Mouse (Mus musculus) MEL (cell line): Measurements from ENCODE around the gene Zfpl1. TPM values are rescaled to one million over a fixed set of nuclear protein-coding genes. Genes with fewer than 3 reads are reported as not detected.

Source experiments
- DNase-seq: peaks from one replicate; pipeline ENCODE4 v3.0.0; 2011; ENCODE audit warnings: low read depth, low spot score
- H3K27ac ChIP-seq: 2 replicates; pipeline ENCODE4 v1.5.1; 2012; ENCODE audit warnings: low read depth, mild to moderate bottlenecking, control low read depth, low read length, moderate library complexity; ENCODE audit not compliant: control insufficient read depth
- H3K27me3 ChIP-seq, 2 experiments: fragments of 150-350 bp in 1 of 2; sonication (generic) in 1 of 2; 2 replicates each; pipeline ENCODE4 v1.6.1; 2012; ENCODE audit warnings: low read length in 2 of 2, mild to moderate bottlenecking in 2 of 2, improper control_type of control experiment in 1 of 2, moderate library complexity in 1 of 2; ENCODE audit not compliant: insufficient read depth in 2 of 2, control insufficient read depth in 1 of 2
- H3K36me3 ChIP-seq, 2 experiments: 2 replicates each; pipeline ENCODE4 v1.6.1; 2012 to 2014; ENCODE audit warnings: low read length in 2 of 2, improper control_type of control experiment in 1 of 2, inconsistent platforms in 1 of 2, mild to moderate bottlenecking in 1 of 2; ENCODE audit not compliant: insufficient read depth in 2 of 2, control insufficient read depth in 1 of 2
- H3K4me1 ChIP-seq, 2 experiments: fragments of 150-350 bp in 1 of 2; sonication (generic) in 1 of 2; 2 replicates each; pipeline ENCODE4 v1.6.1; 2012; ENCODE audit warnings: low read length in 2 of 2, improper control_type of control experiment in 1 of 2, mild to moderate bottlenecking in 1 of 2; ENCODE audit not compliant: insufficient read depth in 2 of 2, control insufficient read depth in 1 of 2
- H3K4me3 ChIP-seq, 2 experiments: fragments of 150-350 bp in 1 of 2; sonication (generic) in 1 of 2; 2 replicates each; pipeline ENCODE4 v1.5.1; 2012; ENCODE audit warnings: low read depth in 2 of 2, low read length in 2 of 2, mild to moderate bottlenecking in 2 of 2, moderate library complexity in 2 of 2, control low read depth in 1 of 2, improper control_type of control experiment in 1 of 2; ENCODE audit not compliant: control insufficient read depth in 1 of 2, insufficient read depth in 1 of 2
- H3K79me2 ChIP-seq: 2 replicates; pipeline ENCODE4 v1.6.1; 2012; ENCODE audit warnings: mild to moderate bottlenecking, low read length, moderate library complexity; ENCODE audit not compliant: control insufficient read depth, poor library complexity, insufficient read depth
- H3K9ac ChIP-seq: 2 replicates; pipeline ENCODE4 v1.6.1; 2012; ENCODE audit warnings: low read depth, mild to moderate bottlenecking, control low read depth, low read length, moderate library complexity; ENCODE audit not compliant: control insufficient read depth, poor library complexity, severe bottlenecking
- H3K9me3 ChIP-seq: fragments of 150-350 bp; sonication (generic); replicated peaks from 2 replicates; pipeline ENCODE4 v1.6.1; 2012; ENCODE audit warnings: mild to moderate bottlenecking, low read length, improper control_type of control experiment, moderate library complexity; ENCODE audit not compliant: insufficient read depth
- BHLHE40 ChIP-seq: IDR thresholded peaks from 2 replicates; pipeline ENCODE4 v1.6.1; 2012; ENCODE audit warnings: low read depth, mild to moderate bottlenecking, inconsistent platforms, low read length, improper control_type of control experiment, borderline replicate concordance
- CHD1 ChIP-seq: IDR thresholded peaks from 2 replicates; pipeline ENCODE4 v1.6.1; 2012; ENCODE audit warnings: low read depth, mild to moderate bottlenecking, inconsistent platforms, low read length, improper control_type of control experiment
- CHD2 ChIP-seq: IDR thresholded peaks from 2 replicates; pipeline ENCODE4 v1.6.1; 2011; ENCODE audit warnings: low read length, improper control_type of control experiment
- CTCF ChIP-seq, 3 experiments: IDR thresholded peaks in 2 of 3; conservative IDR thresholded peaks in 1 of 3; 2 replicates each; pipeline ENCODE4 v1.5.1; 2011 to 2012; ENCODE audit warnings: low read length in 3 of 3, low read depth in 2 of 3, mild to moderate bottlenecking in 2 of 3, improper control_type of control experiment in 1 of 3, inconsistent platforms in 1 of 3, mixed read lengths in 1 of 3, moderate library complexity in 1 of 3; ENCODE audit not compliant: control insufficient read depth in 1 of 3, insufficient read depth in 1 of 3, poor library complexity in 1 of 3, severe bottlenecking in 1 of 3
- E2F4 ChIP-seq: IDR thresholded peaks from 2 replicates; pipeline ENCODE4 v1.6.1; 2011; ENCODE audit warnings: low read depth, low read length, improper control_type of control experiment, borderline replicate concordance
- ELF1 ChIP-seq: IDR thresholded peaks from 2 replicates; pipeline ENCODE4 v1.6.1; 2014; ENCODE audit warnings: low read depth, mild to moderate bottlenecking, inconsistent platforms, low read length, improper control_type of control experiment, moderate library complexity
- EP300 ChIP-seq, 2 experiments: IDR thresholded peaks; 2 replicates each; pipeline ENCODE4 v1.6.1; 2011; ENCODE audit warnings: improper control_type of control experiment in 2 of 2, low read length in 2 of 2, low read depth in 1 of 2, mild to moderate bottlenecking in 1 of 2
- GABPA ChIP-seq: IDR thresholded peaks from 2 replicates; pipeline ENCODE4 v1.6.1; 2012; ENCODE audit warnings: low read depth, mild to moderate bottlenecking, inconsistent platforms, low read length, improper control_type of control experiment, moderate library complexity
- HCFC1 ChIP-seq: IDR thresholded peaks from 2 replicates; pipeline ENCODE4 v1.6.1; 2012; ENCODE audit warnings: low read depth, mild to moderate bottlenecking, inconsistent platforms, low read length, improper control_type of control experiment, moderate library complexity
- JUND ChIP-seq: IDR thresholded peaks from 2 replicates; pipeline ENCODE4 v1.6.1; 2011; ENCODE audit warnings: low read depth, mild to moderate bottlenecking, improper control_type of control experiment, low read length
- KAT2A ChIP-seq: conservative IDR thresholded peaks from 2 replicates; pipeline ENCODE4 v1.6.1; 2012; ENCODE audit warnings: low read depth, low read length, improper control_type of control experiment, inconsistent platforms
- MAFK ChIP-seq: IDR thresholded peaks from 2 replicates; pipeline ENCODE4 v1.6.1; 2011; ENCODE audit warnings: low read depth, mild to moderate bottlenecking, low read length, improper control_type of control experiment, borderline replicate concordance
- MAX ChIP-seq: IDR thresholded peaks from 2 replicates; pipeline ENCODE4 v1.6.1; 2011; ENCODE audit warnings: low read length, improper control_type of control experiment
- MAZ ChIP-seq: IDR thresholded peaks from 2 replicates; pipeline ENCODE4 v1.6.1; 2012; ENCODE audit warnings: low read depth, mild to moderate bottlenecking, inconsistent platforms, low read length, improper control_type of control experiment
- MEF2A ChIP-seq: IDR thresholded peaks from 2 replicates; pipeline ENCODE4 v1.6.1; 2014; ENCODE audit warnings: low read depth, mild to moderate bottlenecking, inconsistent platforms, low read length, improper control_type of control experiment; ENCODE audit not compliant: poor library complexity, insufficient replicate concordance, severe bottlenecking; ENCODE audit errors: extremely low read depth
- MXI1 ChIP-seq: IDR thresholded peaks from 2 replicates; pipeline ENCODE4 v1.6.1; 2011; ENCODE audit warnings: mild to moderate bottlenecking, low read depth, low read length, improper control_type of control experiment
- MYB ChIP-seq: IDR thresholded peaks from 2 replicates; pipeline ENCODE4 v1.6.1; 2011; ENCODE audit warnings: mild to moderate bottlenecking, low read depth, low read length, improper control_type of control experiment
- NRF1 ChIP-seq: IDR thresholded peaks from 2 replicates; pipeline ENCODE4 v1.6.1; 2014; ENCODE audit warnings: low read depth, mild to moderate bottlenecking, inconsistent platforms, low read length, improper control_type of control experiment, moderate library complexity; ENCODE audit not compliant: poor library complexity, insufficient read depth, severe bottlenecking
- POLR2AphosphoS2 ChIP-seq: IDR thresholded peaks from 2 replicates; pipeline ENCODE4 v1.6.1; 2011; ENCODE audit warnings: low read length, improper control_type of control experiment
- RAD21 ChIP-seq: IDR thresholded peaks from 2 replicates; pipeline ENCODE4 v1.6.1; 2011; ENCODE audit warnings: mild to moderate bottlenecking, low read depth, low read length, improper control_type of control experiment
- SIN3A ChIP-seq: IDR thresholded peaks from 2 replicates; pipeline ENCODE4 v1.6.1; 2012; ENCODE audit warnings: low read length, improper control_type of control experiment, inconsistent platforms
- SMC3 ChIP-seq: IDR thresholded peaks from 2 replicates; pipeline ENCODE4 v1.6.1; 2011; ENCODE audit warnings: low read depth, low read length, improper control_type of control experiment
- TAL1 ChIP-seq: IDR thresholded peaks from 2 replicates; pipeline ENCODE4 v1.6.1; 2012; ENCODE audit warnings: mild to moderate bottlenecking, inconsistent platforms, low read length, moderate library complexity, mixed read lengths
- TBP ChIP-seq: IDR thresholded peaks from 2 replicates; pipeline ENCODE4 v1.8.0; 2011; ENCODE audit warnings: low read depth, low read length, improper control_type of control experiment
- UBTF ChIP-seq: IDR thresholded peaks from 2 replicates; pipeline ENCODE4 v1.6.1; 2012; ENCODE audit warnings: low read depth, mild to moderate bottlenecking, inconsistent platforms, low read length, improper control_type of control experiment, moderate library complexity, borderline replicate concordance; ENCODE audit not compliant: insufficient read depth
- USF2 ChIP-seq, 2 experiments: IDR thresholded peaks; 2 replicates each; pipeline ENCODE4 v1.6.1; 2011 to 2012; ENCODE audit warnings: improper control_type of control experiment in 2 of 2, low read length in 2 of 2, borderline replicate concordance in 1 of 2, inconsistent platforms in 1 of 2, low read depth in 1 of 2, mild to moderate bottlenecking in 1 of 2; ENCODE audit not compliant: insufficient read depth in 1 of 2
- ZKSCAN1 ChIP-seq: IDR thresholded peaks from 2 replicates; pipeline ENCODE4 v1.6.1; 2012; ENCODE audit warnings: low read depth, mild to moderate bottlenecking, inconsistent platforms, low read length, improper control_type of control experiment, moderate library complexity
- ZMIZ1 ChIP-seq: IDR thresholded peaks from 2 replicates; pipeline ENCODE4 v1.6.1; 2012; ENCODE audit warnings: low read depth, mild to moderate bottlenecking, inconsistent platforms, low read length, improper control_type of control experiment, moderate library complexity
- polyA plus RNA-seq, 2 experiments: library from polyadenylated mRNA; stranded (reverse) in 1 of 2; unstranded in 1 of 2; fragments of >175 nt in 1 of 2; fragments of >200 nt in 1 of 2; gene quantifications; 2 replicates each; pipeline versions ENCODE4 v1.2.1 to v1.2.4; 2012; ENCODE audit warnings: low replicate concordance in 2 of 2, low read depth in 1 of 2; ENCODE audit not compliant: insufficient read length in 2 of 2, insufficient read depth in 1 of 2, missing spikeins in 1 of 2
- total RNA-seq: library from RNA; depleted of rRNA; stranded (reverse); fragments of 300-350 nt; gene quantifications from 2 replicates; pipeline ENCODE4 v1.2.3, GENCODE M21; 2012

The Zfpl1 gene
- total and polyA plus RNA-seq, 3 experiments = 40.1 to 56.4 TPM; not detected in 1

DNA sequence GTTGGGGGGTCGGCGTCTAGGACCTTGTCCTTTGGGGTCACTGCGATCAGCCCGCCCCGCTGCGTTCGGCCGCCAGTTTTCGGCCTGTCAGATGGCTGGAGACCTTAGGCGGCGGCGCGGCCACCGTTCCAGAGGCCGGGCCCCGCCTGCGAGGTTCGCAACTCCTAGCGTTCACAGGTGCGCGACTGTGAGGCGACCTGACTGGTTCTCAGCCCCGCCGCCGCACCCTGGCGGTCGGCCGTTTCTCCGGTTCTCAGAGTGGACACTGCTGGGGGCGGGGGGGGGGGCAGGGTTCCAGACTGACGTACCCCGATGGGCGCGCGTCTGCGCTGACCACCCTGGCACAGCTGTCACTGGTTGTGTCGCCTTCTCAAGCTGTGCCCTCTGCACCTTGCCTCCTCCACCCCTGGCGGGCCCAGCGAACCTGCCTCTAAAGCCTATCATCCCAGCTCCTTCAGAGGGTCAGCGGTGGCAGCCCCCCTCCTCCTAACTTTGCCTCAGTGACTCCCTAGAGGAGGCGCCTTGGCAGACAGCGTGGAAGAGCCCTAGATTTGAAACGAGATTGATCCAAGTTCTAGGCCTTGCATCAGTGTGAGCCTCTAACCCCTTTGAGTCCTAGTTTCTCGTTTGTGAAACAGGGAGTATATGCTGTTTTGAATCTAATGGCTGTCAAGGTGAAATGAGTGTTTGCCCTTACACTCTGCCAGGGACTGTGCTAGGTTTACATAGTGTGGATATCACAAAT is 37.4 kb downstream of the Zfpl1 start:
- DNase-seq = peak; percentile 37
- Histone ChIP-seq H3K27ac (peak overlapping the region; percentile 90), H3K4me1 (peaks cover 3 to 23% of the 10 kb centered on the region in 2 experiments; a peak in 3 of 4 replicates), H3K4me3 (peak overlapping the region; percentile 61 to 81), H3K27me3 (no peaks in the 10 kb centered on the region), H3K79me2 (peaks cover 23% of the 10 kb centered on the region), H3K36me3 (peaks cover 5 to 12% of the 10 kb centered on the region in 2 experiments; a peak in 2 of 4 replicates), H3K9me3 (no peaks in the 10 kb centered on the region), H3K9ac (peak overlapping the region; percentile 73)
- 0 out of 2 replicates have a peak, but pooled peaks have one; percentile 14 for TF ChIP-seq MAX
- no peak for TF ChIP-seq KAT2A
- no peak for TF ChIP-seq BHLHE40
- TF ChIP-seq NRF1 = no peak
- TF ChIP-seq MXI1 = no peak
- TF ChIP-seq MYB = no peak
- TF ChIP-seq MAZ = no peak
- TF ChIP-seq UBTF = no peak
- TF ChIP-seq E2F4 = no peak
- TF ChIP-seq POLR2AphosphoS2 = peak; percentile 45; the same call in 1 of the 2 replicates
- no peak for TF ChIP-seq CHD2
- TF ChIP-seq USF2 (IDR thresholded peaks at IDR 0.05; ENCODE audit: borderline replicate concordance in 1 of 2, insufficient read depth in 1 of 2, low read depth in 1 of 2, low read length in 2 of 2) = no peak
- TF ChIP-seq SMC3 = no peak
- no peak for TF ChIP-seq CTCF (IDR thresholded peaks at IDR 0.05 in 2 of 3, conservative IDR thresholded peaks at IDR 0.05 in 1 of 3; ENCODE audit: control insufficient read depth in 1 of 3, insufficient read depth in 1 of 3, low read depth in 2 of 3, low read length in 3 of 3, poor library complexity in 1 of 3, severe bottlenecking in 1 of 3)
- no peak for TF ChIP-seq TBP

DNA sequence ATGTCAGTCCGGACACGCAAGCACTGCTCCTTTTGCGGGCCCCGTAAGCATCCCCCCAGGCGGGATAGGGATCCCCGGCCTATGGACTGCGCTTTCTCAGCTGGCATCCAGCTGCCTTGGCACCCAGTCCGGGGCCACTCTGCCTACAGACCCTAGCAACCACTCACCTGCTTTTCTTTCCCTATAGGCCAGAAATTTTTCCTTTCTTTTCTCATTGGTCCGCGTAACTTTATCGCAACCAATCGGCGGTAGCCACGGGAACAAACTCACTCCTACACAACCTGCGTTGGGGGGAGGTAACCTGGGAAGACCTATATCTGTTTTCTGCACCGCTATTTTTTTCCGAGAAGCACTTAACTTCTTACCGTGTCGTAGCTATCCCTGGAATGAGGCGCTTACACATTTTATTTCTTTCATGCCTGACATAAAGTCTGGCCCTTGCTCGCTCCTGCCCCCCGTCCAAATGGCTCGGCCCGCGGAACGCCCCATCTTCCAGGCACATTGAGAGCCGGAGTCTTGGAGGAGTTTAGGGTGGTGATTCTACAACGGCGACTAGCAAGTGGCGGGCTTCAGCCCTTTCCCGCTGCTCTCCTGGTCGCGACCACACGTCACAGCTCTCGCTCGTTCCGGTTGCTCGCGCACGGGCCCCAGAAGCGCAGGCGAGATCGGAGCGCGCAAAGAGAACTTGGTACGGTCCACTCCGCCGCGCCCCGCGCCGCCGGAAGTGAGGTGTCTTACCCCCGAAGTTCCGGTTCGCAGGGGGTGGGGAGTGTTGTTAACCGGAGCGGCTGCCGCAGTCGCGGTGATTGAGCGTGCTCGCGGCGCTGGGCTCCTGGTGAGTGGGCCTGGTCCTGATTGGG is 38.2 kb downstream of the Zfpl1 start, which contains the start of gene Syvn1:
Gene Syvn1 (plus strand): TSS at position 283 of the 860 bp plus-strand sequence.
- DNase-seq = peak; percentile 98
- Histone ChIP-seq H3K79me2 (peaks cover 22% of the 10 kb centered on the region), H3K9me3 (no peaks in the 10 kb centered on the region), H3K9ac (peak within 1 kb of the TSS; percentile 77), H3K4me1 (peaks cover 3 to 23% of the 10 kb centered on the region in 2 experiments; a peak in 3 of 4 replicates), H3K27ac (peak within 1 kb of the TSS; percentile 94), H3K4me3 (peak within 1 kb of the TSS; percentile 61 to 81), H3K36me3 (peaks cover under 1 to 12% of the 10 kb centered on the region in 2 experiments; a peak in 2 of 4 replicates), H3K27me3 (no peaks in the 10 kb centered on the region)
- TF ChIP-seq E2F4 (no peak), ZMIZ1 (peak; percentile 83), MEF2A (no peak), ZKSCAN1 (no peak), MAFK (no peak; the same call in 1 of the 2 replicates), MYB (no peak), TAL1 (no peak), EP300 (IDR thresholded peaks at IDR 0.05; ENCODE audit: low read depth in 1 of 2, low read length in 2 of 2) (no peak), SIN3A (peak; percentile 88), HCFC1 (peak; percentile 83), TBP (peak; percentile 96), JUND (no peak), RAD21 (no peak), CHD1 (peak; percentile 98), ELF1 (peak; percentile 59; the same call in 1 of the 2 replicates), GABPA (no peak), POLR2AphosphoS2 (peak; percentile 89)
